Mouse (Mus musculus) ovary, postnatal 10 days (tissue): ENCODE data around the gene Ifne.
"Not testable (repeated sequence)": the region's sequence is repeated elsewhere in the genome, so short reads cannot be mapped to it uniquely, and the experiment has no call there.

ENCODE experiments used
- DNase-seq: peaks from one replicate; pipeline ENCODE4 v3.0.0; 2022; ENCODE audit warnings: low spot score

Gene Ifne

DNA sequence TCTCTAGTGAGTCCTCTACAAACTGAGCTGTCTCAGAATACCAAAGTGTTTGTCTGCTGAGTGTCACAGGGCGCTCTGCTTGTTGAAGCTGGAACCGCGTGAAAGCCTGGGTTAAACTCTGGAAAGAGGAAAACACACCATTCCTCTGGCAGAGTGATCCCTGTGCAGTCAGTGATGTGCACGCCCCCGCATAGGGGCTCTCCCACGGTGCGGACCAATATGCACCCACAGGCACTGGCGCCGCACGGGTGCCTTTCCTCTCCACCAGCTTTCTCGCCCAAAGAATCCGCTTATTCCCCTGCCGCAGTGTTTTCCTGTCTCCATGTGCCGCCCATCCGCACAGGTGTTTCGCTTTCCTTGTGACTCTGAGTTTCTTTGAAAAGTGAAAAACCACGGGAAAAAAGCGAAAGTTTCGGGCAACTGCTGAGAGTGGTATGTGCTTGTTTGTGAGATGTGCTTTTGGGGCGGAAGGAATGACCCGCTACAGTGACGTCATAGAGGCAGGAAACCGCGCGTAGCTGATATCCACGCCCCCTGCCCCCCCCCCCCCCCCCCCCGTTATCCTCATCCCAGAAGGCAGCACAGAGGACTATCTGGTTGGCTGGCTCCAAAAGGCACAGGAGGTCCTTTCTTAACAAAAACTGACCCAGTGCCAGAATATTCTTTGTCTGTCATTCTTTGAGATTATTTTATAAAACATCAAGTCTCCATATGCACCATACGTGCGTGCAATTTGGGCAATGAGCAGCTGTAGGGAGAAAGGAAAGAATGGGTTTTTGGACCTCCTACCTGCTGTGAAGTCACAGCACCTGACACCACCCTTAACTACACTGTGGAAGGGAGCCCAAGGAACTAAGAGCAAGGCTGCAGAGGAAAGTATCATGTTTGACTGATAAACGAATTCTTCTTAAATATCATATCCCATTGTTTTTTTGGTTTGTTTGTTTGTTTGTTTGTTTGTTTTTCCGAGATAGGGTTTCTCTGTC lies 11.8 kb downstream of the Ifne start:
- no peak for DNase-seq

DNA sequence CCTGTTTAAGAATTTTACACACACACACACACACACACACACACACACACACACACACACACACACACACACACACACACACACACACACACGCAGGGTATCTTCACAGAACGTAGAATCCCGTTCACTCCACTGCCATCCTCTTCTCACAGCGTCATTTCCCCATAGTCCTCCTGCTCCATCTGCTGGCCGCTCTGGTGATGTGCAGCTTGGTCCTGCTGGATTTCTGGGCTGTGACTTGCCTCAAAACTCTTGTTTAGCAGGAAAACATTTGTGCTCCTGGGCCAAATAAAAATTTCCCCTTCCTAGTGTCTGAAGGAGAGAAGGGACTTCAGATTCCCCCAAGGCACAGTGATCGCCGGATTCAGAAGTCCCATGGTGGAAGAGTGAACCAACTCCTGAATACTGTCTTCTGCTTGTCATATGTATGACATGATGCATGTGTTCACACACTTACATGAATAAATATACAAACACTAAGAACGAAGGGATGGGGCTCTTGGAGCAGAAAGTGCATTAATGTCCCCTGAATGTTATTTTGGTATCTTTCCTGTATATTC lies 12.6 kb downstream of the Ifne start:
- DNase-seq, result peak; percentile 52

DNA sequence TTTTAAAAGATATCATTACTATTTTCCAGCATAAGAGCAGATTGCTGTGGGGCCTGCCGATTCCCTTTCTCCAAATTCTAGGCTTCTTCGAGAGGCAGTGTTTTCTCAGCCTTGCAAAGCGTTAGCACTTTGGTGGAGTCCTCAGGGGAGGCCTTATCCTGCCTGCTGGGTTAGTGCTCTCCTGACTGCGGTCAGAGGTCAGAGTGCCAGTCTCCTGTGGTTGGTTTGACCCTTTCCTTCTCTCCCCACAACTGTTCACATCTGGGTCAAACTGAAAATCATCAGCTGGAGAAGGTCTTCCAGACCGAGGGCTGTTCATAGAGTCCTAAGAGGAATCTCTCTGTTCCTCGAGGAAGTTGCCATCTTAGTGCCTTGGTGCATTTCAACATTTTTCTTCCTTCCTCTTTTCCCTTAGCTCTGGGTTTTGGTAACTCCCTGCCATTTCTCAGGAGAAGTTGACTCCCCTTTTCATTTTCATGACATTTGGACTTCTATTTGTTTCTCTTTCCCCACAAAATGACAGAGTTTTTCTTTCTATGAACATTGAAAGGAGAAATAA lies 14.9 kb downstream of the Ifne start:
- no peak for DNase-seq

DNA sequence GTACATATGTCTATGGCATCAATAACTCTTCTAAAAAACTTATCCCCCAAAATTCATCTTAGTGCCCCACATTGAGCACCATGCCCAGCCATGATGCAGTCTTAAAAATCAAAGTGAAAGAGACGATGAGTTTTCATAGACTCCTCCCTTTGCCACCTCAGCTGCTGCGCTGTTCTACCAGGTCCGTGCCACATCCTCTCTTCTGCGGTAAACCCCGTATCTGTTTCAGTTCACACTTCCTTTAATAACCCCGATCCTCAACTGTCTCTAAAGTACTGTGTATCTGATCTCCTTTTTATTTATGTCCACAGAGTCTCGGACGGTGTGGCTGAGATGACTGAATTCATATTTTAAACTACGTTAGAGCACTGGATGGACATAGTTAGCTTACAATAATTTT lies 15.4 kb downstream of the Ifne start:
- DNase-seq, result no peak

DNA sequence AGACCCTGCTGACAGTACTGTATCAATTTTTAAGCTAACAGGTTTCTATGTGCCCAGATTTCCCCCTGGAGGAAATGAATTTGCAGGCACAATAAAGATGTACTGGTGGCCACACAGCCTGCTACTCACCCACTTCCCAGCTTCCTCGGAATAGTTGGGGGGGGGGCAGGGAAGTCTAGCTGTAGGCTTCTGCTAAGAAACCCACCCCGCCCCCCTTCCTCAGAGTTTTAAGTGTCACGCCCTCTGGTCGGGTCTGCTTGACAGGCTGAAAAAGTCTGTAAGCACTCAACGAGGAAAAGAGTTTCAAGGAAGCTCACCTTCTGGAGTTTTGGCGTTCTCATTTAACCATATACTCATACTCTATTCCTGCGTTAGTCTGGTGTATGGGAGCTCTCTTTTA lies 16.7 kb downstream of the Ifne start:
- DNase-seq, result no peak

DNA sequence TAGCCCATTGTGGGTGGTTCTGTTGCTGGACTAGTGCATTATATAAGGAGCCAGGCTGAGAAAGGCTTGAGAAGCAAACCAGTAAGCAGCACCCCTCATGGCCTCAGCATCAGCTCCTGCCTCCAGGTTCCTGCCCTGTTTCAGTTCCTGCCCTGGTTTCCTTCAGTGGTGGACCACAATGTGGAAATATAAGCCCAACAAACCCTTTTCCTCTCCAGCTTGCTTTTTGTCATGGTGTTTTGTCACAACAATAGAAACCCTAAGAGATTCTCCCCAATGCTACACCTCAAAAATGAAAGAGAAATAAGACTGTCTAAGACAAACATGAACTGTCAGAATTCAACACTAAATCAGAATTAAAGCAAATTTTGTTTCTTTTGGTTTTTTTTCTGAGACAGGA lies 20.8 kb downstream of the Ifne start:
- DNase-seq, result no peak

DNA sequence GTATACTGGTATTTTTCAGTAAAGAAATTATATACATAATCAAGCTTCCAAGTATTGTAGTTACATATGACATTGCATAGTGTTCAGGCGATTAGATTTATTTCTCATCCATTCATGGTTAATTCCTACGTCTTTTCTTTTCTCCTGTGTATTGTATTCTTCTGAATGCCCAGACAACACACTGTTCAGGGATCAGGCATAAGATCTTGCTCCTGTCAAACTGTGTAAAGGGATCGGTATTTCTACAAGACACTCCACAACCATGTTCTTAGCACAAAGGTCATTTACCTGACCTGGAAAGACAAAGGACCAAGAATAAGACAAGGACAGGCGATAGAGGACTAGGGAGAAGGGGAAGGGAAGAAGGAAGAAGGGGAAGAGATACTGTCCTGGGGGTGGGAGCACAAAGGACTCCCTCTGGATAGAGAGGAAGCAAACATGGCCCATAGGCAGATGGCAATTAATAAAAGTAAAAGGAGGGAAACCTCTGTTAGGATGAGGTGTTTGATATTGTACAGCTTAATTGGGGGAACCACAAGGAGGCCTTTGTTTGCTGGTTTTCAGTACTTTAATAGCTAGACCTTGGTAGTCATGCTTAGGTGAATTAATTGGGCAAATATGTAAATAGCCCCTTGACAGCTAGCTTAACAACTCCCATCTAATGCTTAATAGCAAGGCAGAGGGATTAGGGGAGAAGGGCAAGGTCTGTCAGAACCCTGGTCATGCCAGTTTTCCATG lies 28.8 kb downstream of the Ifne start:
- DNase-seq, result no peak

DNA sequence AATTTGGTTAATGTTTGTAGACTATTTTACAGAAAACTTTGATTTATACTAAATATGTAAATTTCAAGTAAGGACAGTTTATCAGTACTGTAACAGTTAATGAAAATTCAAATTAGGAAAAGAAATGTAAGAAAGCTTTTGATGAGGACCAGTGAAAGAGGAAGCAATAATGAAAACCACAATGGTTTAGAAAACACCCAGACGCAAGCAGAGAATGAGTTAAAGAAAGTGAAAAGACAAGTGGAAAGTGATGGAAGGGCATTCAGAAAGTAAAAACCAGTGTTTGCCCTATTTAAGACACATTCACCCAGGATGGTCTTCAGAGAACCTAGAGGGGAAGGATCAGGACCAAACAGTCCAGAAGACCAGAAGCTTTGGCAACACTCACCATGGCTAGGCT lies 30.3 kb downstream of the Ifne start, which contains the start of gene Ifna1:
TSS of gene Ifna1 (plus strand) at position 390 of the 400 bp plus-strand sequence.
- no peak for DNase-seq

DNA sequence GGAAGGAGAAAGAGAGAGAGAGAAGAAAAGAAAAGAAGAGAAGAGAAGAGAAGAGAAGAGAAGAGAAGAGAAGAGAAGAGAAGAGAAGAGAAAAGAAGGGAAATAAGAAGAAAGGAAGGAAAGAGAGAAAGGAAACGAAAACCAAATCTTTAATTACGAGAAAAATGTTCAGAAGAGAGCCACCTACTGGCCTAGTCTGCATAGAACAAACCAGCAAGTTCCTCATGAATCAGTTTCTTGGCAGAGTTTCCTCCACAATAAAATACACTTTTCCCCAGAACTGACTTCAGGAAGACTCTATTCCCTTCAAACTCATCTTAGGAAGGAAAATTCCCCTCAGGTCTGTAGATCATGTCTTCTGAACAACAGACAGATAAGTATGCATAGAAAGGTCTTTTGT lies 34.7 kb downstream of the Ifne start:
- DNase-seq, result no peak

DNA sequence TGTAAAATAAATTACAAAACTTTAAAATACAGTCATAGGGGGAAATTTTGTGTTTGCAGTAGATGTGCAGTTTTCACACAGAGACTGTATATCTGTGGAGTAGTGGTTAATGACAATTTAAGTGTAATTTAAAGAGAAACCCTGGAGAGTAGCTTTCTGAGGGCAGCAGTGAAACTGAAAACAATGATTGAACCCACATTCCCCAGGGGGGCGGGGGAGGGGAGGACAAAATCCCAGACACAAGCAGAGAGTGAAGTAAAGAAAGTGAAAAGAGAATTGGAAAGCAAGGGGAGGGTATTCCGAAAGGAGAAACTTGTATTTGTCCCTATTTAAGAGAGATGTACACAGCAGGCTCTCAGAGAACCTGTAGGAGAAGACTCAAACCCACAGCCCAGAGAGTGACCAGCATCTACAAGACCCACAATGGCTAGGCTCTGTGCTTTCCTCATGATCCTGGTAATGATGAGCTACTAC lies 38.5 kb downstream of the Ifne start, which contains the start of gene Ifna4:
TSS of gene Ifna4 (plus strand) at position 424 of the 474 bp plus-strand sequence.
- DNase-seq, result no peak

DNA sequence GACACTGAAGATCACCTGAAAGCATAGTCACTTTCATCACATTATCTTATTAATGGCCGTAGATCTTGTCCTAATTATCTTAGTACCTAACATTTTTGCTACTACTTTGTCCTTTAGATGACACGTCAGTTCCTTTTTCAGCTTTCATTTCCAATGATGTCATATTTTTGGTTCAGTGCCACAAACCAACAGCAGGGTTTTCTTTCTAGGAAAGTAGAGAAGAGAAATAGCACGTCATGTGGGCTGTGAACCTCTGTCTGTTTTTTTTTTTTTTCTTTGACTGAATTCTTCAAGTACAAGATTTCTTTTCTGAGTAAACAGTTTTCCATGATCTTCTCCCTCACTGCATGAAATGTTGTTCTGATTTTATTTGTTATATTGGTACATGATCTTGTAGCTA lies 39.9 kb downstream of the Ifne start:
- DNase-seq, result no peak

DNA sequence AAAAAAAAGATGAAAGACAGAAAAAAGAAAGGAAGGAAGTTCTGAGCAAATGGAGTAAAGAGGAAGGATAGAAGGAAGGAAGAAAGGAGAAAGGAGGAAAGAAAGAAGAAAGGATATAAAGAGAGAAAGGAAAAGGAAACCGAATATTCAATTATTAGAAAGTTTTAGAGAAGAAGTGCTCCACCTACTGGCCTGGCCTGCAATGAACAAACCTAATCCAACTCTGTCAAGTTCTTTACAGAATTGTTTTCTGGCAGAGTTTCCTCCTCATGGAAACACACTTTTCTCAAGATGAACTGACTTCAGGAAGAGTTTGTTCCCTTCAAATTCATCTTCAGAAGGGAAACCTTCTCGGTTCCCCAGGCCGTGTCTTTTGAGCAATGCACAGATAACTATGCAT lies 41.2 kb downstream of the Ifne start:
- no peak for DNase-seq

DNA sequence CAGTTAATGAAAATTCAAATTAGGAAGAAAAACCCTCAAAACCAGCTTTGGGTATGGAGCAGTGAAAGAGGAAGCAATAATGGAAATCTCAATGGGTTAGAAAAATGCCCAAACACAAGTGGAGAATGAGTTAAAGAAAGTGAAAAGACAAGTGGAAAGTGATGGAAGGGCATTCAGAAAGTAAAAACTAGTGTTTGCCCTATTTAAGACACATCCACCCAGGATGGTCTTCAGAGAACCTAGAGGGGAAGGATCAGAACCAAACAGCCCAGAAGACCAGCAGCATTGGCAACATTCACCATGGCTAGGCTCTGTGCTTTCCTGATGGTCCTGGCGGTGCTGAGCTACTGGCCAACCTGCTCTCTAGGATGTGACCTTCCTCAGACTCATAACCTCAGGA lies 44.8 kb downstream of the Ifne start, which contains the start of gene Ifna5:
TSS of gene Ifna5 (plus strand) at position 301 of the 400 bp plus-strand sequence.
- not testable (repeated sequence) for DNase-seq

DNA sequence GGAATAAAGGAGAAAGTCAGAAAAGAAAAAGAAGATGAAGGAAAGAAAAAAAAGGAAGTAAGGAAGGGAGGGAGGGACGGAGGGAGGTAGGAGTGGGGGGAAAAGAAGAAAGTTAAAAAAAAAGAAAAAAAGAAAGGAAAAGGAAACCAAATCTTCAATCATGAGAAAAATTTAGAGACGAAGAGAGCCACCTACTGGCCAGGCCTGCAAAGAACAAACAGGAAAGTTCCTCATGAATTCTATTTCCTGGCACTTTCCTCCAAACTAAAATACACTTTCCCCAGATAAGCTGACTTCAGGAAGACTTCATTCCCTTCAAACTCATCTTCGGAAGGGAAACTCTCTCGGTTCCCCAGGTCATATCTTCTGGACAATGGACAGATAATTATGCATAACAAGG lies 49.5 kb downstream of the Ifne start:
- DNase-seq, result no peak
